Mouse (Mus musculus) induced T-regulatory cell, adult 2 months (primary cell): ENCODE results near the gene Arpin.

Source experiments
- DNase-seq: peaks from one replicate; pipeline ENCODE4 v3.0.0-alpha.2; 2012; ENCODE audit warnings: low read depth

Arpin gene

DNA sequence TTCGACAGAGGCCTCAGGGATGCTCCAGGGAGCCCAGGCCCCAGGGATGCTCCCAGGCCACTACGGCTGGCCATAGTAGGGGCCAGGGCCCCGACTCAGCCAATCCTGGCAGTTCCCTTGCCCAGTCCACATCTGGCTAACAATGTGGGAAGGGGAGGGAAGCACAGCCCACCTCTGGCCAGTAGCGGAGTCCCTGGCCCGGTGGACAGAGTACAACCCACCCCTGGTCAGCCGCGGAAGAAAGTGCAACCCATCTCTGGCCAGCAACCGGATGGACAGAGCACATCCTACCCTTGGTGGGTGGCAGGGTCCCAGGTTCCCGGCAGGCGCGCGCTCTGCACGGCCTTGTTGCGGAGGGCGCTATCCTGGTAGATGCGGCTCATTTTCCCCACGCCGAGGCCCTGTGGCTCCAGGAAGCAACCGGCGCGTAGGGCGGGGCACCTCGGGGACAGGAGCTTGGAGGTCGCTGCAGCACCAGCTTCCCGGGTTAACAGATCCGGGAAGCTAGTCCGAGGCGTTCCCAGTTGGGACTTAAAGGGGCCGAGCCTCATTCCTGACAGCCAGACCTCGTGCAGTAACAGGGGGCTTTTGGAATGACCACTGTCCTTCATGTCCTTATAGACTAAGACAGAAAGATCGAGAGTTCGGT lies at the start of gene Arpin:
Gene Arpin, minus strand, starts transcription at position 498 of the 649 bp plus-strand sequence.
- no peak for DNase-seq

DNA sequence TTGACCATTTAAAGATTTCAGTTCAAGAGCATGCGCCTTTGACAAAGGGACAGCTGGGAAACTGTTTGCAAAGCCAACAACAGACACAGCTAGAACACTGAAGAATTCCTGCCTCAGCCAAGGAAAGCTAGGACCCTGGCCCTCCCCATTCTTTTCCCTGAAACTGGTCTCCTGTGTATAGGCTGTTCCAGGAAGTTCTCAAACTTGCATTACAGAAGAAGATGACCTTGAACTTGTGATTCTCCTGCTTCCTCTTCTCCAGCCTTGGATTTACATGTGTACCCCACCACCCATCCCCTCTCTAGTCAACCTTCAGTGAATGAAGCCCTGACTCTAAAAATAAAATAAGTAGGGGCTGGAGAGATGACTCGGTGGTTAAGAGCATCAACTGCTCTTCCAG lies 40.2 kb upstream of the Arpin start:
- no peak for DNase-seq

DNA sequence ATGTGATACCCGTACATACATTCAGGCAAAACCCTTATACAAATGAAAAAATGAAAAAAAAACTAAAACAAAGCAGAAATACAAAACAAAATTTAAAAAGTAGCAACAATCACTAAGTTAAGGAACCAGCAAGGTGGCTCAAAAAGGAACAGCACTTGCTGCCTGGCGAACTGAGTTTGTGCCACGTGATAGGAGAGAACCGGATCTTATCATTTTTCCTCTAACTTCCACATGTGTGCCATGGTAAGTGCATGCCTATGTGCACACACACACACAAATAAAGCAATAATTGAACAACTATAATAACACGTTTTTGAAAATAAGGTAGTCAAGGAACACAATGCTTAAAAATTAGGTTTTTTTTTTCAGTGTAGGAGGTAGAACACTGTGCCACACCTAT lies 37.0 kb upstream of the Arpin start:
- no peak for DNase-seq

DNA sequence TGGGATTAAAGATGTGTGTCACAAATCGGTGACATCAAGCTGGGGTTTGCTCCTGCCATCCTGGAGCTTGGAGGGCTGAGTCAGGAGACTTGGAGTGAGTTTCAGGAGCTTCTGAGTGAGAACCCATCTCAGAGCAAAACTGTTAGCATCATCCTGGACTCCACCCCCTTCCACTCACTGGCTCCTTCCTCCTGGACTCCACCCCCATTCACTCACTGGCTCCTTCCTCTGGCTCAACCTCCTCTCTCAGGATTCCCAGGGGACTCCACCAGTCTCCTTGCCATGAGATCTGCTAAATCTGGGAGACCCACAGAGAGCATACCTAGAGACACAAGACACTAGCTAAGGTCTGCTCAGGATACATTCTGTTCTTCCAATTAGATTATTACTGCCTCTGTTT lies 35.2 kb upstream of the Arpin start:
- no peak for DNase-seq

DNA sequence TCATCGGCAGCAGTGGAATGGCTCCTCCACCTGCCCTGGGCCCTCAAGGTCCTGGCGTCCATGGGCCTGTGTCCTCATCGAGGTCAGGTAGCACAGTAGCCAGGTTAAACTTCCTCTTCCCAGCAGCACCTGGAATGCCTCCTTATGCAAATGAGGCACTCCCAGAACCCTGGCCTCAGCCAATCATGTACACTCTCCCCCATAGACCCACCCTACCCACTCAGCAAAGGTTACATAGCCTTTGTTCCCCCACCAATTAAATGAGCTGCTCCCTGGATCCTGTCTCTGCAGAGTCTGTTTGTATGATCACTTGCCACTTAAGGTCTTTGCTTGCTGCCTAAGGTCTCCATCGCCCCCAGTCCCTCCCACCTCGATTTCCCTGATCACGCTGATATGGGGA lies 33.2 kb upstream of the Arpin start:
- DNase-seq, result no peak

DNA sequence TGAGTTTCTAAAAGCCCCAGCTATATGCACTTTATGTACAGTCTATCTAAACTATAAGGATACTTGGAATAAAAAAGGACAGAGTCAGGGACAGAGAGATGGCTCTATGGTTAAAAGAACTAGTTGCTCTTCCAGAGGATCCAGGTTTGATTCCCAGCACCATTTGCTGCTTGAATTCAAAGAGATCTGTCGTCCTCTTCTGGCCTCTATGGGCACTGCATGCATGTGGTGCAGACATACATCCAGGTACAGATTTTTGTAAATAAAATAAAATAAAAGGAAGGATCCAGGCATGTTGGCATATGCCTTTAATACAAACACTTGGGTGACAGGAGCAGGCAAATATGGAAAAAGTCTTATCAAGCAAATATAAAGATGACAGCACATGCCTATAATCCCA lies 26.4 kb upstream of the Arpin start:
- no peak for DNase-seq

DNA sequence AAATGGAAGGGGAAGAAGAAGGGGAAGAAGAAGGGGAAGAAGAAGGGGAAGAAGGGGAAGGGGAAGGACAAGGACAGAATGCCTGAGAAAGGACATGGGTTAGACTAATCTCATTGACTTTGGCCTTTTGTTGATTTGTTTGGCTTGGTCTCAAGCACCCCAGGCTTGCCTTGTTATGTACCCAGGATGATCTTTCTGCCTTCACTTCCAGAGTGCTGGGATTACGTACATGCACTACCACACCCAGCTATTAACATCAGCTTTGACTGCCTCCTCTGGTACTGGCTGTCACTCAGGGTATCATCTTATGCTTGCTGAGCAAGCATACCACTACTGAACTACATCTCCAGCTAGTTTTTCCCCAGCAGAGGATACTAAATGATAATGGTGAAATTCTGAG lies 21.0 kb upstream of the Arpin start:
- no peak for DNase-seq

DNA sequence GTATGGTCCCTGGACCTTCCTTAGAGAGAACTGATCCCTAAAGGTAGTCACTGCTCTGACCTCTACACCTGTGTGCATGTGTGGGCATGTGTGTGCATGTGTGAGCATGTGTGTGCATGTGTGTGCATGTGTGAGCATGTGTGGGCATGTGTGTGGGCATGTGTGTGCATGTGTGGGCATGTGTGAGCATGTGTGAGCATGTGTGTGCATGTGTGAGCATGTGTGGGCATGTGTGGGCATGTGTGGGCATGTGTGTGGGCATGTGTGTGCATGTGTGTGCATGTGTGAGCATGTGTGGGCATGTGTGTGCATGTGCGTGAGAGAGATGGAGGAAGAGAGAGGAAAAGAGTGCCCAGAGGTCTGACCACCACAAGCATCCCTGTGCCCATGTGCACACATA lies 19.7 kb upstream of the Arpin start:
- no peak for DNase-seq

DNA sequence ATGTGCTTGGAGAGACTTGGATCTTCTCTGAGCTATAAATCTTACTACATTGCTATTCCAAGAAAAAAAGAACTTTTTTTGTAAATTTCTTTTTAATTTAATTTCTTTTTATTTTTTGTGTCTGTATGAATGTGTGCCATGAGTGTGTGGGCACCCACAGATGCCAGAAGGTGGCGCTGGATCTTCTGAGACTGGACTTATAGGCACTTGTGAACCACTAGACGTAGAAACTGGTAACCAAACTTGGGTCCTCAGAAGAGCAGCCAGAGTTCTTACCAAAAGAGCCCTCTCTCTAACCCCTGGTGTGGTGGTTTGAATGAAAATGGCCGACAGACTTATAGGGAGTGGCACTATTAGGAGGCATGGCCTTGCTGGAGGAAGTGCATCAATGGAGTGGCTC lies 15.9 kb upstream of the Arpin start:
- DNase-seq, result no peak

DNA sequence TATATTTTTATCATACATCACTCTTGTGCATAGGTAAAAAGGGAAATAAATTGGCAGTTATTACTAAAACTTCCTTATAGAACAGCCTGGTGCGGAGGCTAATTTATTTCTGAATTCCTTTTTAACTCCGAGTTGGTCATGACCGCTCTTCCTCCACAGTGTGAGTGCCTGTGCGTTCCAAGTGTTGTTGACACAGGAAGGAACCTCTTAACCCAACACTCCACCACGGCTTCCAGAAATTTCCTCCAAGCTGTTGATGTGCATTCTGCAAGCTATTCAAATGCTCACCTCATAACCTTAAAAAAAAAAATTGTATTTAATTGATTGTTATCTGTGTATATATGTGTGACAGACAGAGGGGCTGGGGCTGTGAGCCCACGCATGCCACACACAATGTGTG lies 15.1 kb upstream of the Arpin start:
- no peak for DNase-seq

DNA sequence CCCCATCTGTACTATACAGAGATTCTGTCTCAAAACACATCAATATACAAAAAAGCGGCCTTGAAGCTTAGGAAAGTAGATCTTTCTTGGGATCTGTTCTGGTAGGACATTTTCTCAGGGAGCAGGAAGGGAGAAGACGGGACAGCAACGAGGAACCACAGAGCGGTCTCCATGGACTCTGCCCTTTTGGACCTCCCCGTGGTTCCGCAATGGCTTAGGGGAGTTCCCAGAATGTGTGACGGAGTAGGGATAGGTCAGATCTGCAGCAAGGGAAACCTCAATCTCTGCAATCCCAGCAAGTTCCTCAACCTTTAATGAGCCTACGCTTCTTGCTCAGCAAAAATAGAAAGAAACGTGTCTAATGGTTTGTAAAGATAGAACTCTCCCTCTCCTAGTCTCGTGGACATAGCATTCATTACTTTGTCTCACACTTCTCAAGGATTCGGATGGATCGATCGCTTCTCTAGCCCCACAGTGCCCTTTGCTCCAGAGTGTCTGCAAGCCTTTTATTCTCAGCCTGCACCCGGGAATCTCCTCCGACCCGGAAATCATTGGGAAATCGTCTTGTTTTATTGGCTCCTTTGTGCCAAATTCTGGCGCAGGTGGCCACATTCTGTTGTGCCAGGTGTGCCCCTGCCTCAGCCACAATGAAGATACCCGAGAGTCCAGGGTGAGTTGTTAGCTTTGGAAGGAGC lies 499 bp upstream of the Arpin start:
- DNase-seq, result no peak

DNA sequence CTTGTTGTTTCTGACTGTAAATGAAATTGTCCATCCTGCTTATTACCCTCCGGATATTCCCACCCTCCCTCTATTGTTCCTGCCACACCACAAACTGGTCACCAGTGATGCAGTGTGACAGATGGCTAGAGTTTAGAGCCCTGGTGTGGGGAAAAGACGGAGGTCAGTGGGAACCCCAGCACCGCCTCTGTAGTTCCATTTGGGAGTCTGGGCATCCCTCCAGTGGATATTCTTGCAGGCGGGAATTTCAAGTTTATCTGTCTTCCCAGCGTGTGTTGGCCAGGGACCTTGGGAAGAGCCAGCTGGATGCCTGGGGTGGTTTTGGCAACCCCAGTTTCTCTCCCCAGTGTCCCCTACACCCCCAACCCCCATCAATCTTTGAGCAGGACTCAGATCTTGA lies 698 bp downstream of the Arpin start:
- DNase-seq, result no peak

DNA sequence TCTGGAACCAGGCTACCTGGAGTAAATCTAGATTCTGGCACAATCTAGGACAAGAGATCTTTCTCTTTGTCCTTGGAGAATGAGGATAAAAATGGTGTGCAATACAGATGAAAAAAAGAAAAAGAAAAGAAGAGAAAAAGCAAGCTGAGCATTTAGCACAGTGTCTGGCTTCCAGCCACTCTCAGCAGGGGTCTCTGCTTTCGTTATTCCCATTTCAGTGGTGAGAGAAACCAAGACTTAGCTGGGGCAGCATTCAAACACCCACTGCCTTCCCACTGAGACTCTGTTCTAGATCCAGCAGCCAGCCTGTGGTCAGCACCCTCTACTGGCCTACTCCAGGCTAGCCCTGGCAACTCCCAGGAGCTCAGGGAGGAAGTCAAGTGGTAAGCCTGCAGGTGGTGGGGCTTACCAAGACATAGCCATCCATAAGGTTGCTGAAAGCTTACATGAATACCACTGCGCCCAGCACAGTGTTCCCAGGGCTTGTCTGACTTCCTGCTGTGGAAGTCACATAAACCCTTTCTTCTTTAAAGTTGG lies 6.6 kb downstream of the Arpin start:
- DNase-seq, result no peak

DNA sequence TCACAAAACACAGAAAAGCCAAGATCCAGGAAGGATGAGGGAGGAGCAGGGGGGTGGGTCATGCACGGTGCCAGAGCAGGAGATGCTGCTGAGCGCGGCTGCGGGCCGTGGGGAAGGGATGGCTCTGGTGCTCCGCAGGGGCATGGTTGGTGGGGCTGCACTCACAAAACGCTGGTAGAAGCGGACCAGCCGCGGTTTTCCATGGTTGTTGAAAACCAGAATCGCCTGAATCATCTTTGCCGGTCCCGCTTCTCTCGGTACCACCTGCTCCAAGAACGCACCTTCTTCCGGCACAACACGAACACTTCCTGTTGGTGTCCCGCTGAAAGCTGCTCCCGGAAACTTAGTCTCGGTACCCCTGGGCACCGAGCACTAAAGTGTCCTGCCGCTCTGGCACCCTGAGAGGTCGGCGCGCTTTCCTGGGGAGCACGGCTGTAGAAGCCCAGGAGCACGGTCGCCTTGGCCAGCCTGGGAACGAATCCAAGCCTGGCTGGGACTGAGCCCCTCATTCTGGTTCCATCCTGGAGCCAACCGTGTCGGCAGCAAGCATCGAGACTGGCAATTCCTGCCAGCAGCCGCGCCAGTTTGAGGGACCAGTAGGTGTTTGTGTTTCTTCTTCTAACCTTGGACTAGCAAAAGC lies 14.7 kb downstream of the Arpin start, which contains the start of gene Ap3s2:
Gene Ap3s2, minus strand, starts transcription at position 306 of the 640 bp plus-strand sequence.
- peak; percentile 93 for DNase-seq

DNA sequence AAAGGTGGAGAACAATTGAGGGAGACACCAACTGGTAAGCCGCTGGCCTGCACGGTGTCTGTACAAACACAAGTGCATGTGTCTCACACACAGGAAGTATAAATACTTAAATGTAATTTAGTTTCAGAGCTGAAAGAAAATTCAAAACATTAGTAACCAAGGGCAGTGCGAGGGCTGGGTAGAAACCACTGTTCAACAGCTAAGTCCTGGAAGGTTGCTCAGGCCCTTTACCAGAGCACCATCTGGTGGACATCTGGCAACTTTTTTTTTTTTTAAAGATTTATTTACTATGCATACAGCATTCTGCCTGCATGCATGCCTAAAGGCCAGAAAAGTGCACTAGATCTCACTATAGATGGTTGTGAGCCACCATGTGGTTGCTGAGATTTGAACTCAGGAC lies 20.6 kb downstream of the Arpin start:
- peak; percentile 55 for DNase-seq

DNA sequence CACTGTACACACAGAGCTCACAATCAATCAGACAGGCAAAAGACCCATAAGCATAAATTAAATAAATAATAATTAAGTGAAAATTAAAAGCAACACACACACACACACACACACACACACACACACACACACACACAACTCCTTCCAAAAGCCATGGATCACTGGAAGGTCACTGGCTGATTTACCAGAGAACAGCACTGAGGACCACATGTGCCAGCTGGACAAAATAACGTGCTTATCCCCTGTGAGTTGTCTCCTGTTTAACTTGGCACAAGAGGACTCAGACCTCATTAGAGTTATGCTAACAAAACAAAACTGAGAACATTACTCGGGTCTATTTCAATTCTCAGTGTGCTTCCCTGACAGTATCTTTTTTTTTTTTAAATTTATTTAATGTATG lies 27.8 kb downstream of the Arpin start:
- no peak for DNase-seq

DNA sequence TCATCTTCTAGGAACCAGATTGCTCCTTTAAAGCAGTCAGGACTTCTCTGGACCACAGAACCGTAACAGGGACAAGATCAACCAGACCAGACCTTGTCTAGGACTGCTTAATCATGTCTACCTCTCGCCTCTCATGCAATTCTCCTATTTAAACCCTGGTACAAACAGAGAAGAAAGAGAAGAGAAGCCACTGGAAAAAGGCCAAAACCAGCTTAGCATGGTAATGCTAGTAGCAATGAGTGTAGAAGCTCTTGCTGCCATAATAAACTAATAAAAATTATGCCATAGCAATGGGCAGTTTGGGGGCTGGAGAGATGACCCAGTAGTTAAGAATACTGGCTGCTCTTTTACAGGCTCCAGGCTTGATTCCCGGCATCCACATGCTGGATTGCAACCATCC lies 28.2 kb downstream of the Arpin start:
- DNase-seq, result no peak

DNA sequence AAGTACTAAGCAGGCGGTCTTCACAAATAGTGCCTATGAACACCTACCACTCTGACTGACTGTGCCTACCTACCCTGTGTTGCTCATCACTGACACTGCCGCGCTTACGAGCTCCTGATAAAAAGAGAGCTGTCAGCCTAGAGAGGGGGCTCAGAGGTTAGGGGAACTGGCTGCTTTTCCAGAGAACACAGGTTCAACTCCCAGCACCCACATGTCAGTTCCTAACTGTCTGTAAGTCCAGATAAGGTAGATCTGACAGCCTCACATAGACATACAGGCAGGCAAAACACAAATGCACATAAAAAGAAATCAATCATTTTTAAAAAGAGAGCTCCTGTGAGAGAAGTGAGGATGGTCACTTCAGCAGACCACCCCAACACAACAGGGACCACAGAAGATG lies 30.0 kb downstream of the Arpin start:
- no peak for DNase-seq

DNA sequence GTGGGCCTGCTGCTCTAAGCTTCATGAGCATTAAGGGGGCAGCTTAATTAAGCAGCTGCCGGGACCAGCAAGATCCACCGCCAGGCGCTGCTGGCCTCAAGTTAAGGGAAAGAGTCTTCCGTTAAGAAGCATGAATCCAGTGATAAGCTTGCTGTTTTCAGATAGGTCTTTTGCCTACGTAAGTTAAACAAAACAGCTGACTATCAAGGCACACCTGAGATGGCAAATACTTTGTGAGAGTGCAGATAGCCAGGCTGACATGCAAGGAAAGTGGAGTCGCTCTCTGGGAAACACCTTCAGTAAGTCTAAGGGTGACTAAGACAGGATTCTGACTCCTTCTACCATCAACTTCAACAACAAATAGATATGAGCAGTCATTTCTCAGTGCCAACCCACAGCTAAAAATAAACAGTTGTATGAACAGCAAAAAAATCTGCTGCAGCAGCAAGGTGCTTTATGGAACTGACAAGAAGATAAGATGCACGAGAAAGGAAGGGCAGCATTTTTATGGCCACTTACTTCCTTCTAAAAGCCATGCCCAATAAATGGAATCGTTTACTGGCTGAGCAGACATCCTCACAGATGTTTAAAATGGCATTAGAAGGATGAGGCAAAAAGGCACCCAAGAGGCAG lies 31.9 kb downstream of the Arpin start:
- DNase-seq, result no peak

DNA sequence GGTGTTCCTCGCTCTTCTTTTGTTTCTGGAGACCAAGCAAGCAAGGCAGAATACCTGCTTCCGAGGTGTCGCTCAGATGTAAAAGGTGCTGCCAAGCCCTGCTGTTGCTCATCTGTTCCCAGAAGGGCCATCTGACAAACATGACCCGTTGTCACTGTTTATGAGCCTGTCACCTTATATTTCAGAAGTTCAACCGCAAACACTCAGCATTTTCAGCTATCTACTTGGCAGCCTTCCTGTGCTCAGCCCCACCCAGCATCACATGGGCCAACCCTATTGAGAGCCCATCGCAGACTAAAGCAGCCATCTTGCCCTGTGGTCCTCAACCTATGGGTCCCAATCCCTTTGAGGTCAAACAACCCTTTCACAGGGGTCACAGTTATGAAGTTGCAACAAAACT lies 34.4 kb downstream of the Arpin start:
- no peak for DNase-seq

DNA sequence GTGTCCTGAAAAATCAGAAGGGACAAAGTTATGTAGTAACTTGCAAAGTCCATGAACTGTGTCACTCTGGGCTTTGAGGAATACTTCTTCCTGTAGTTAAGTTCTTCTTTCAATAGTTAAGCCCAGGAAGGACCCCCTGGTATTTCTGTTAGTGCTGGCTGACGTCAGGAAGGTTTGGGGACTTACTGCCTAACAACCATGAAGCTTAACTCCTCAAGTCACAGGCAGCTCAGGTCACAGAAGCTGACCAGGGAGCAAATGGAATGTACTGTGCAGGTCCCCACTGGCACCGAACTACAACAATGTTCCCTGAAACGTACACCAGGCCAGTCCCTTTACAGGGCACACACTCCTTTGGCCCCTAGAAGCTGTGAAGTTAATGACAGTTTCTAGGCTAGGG lies 39.9 kb downstream of the Arpin start:
- DNase-seq, result no peak

DNA sequence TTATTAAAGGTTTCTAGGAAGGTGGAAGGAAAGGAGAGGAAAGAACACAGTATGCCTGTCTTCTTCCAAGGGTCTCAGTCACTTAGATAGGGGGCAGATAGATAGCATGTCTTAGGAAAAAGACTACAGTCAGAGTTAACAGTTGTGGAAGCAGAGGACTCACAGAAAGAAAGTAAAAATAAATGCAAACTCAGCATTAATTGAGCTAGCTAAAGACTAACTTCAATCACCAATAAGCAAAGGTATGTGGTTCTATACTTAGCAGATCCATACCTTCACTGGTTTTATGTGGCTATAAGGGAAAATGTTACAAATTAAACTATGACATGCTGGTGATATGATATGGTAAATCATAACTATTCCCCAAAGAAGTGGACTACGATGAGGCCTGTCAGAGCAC lies 40.4 kb downstream of the Arpin start:
- no peak for DNase-seq
